Mouse (Mus musculus): ENCODE results near the gene Fam25c.
"Not testable (repeated sequence)": the region's sequence is repeated elsewhere in the genome, so short reads cannot be mapped to it uniquely, and the experiment has no call there.

Gene Fam25c

DNA sequence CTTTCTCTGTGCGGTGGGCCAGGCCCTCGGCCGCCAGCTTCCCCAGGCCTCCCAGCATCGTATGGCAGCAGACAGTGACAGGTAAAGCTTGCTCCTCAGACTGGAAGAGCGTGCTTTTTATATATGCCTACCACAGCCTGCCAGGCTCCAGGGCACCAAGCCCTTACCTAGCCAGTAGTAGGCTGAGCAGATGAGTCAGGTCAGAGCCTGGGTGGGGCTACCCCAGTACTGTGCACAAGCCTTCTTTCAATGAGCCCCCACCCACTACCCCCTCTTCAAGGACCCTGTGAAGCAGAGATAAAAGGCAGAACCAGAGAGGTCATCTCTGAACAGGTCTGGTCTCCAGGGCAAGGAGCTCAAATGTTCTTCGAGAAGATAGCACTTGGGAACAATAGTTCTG, at the start of gene Fam25c:
Gene Fam25c, minus strand, starts transcription at position 133 of the 400 bp plus-strand sequence.
- DNase-seq (ENCODE audit: low spot score) = no peak

DNA sequence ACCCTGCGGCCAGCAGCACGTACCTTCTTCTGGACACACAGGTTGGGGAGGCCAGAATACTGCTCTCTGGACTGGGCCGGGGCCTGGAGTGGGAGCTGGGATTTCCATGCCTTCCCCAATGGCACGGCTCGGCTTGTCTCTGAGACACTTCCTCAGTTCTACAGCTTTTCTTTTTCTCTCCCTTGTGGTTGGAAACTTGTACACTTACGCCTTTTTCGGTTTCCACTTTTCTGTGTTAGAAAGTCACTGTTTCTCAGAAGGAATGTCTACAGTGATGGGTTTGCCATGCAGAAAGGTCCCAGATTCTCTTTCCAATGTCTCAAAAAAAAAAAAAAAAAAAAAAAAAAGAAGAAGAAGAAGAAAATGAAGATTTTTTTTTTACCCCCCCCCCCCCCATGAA, 48.2 kb upstream of the Fam25c start:
- DNase-seq (ENCODE audit: low spot score) = no peak

DNA sequence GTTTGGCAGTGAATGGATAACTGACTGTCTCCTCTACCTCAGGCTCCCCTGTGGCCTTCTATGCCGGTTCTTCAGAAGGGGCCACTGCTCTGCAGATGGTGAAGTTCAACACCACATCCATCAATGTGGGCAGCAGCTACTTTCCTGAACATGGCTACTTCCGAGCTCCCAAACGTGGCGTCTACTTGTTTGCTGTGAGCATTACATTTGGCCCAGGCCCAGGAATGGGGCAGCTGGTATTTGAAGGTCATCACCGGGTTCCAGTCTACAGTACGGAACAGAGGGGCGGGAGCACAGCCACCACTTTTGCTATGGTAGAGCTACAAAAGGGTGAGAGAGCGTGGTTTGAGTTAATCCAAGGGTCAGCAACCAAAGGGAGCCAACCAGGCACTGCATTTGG, 47.6 kb upstream of the Fam25c start:
- no peak for DNase-seq (ENCODE audit: low spot score)

DNA sequence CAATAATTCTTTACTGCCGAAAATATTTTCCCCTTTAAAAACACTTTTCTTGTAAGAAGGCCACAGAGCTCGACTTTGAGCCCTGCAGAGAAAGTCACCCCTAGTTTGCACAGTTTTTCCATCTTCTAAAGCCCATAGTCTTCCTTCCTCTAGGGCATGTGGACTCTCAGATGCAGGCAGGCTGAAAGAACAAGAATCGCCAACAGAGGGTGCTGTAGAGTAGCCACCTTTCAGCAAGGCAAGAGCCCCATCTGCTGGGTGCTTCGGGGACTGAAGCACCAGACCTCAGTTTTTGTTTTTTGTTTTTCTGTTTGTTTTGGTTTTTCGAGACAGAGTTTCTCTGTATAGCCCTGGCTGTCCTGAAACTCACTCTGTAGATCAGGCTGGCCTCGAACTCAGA, 45.9 kb upstream of the Fam25c start:
- peak; percentile 80 for DNase-seq (ENCODE audit: low spot score)

DNA sequence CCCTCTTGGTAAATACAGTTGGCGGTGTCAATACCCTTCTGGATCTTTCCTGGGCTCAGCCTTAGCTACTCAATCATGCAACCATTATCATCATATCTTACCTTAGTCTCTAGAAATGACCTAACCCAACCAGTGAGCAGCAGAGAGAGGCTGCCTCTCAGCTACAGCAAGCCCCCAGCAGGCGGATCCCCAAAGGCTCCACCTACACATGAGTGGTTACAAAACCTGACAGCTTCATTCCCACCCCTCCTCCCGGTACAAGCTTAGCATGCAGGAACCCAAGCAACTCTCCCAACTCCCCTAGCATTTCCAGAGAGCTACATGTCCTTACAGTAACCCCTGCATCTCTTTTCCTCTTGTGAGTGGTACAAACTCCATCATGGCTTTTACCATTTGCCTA, 44.8 kb upstream of the Fam25c start:
- DNase-seq (ENCODE audit: low spot score) = no peak

DNA sequence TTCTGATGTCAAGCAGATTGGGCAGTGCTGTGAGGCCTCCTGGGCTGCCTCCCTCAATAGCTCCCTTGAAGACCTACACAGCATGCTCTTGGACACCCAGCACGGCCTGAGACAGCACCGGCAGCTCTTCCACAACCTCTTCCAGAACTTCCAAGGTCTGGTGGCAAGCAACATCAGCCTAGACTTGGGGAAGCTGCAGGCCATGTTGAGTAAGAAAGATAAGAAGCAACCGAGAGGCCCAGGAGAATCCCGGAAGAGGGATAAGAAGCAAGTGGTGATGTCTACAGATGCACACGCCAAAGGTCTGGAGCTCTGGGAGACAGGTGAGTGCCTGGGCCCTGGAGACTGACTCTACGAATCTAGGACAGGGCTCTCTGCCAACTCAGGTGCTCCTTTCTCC, 44.1 kb upstream of the Fam25c start:
- DNase-seq (ENCODE audit: low spot score) = no peak

DNA sequence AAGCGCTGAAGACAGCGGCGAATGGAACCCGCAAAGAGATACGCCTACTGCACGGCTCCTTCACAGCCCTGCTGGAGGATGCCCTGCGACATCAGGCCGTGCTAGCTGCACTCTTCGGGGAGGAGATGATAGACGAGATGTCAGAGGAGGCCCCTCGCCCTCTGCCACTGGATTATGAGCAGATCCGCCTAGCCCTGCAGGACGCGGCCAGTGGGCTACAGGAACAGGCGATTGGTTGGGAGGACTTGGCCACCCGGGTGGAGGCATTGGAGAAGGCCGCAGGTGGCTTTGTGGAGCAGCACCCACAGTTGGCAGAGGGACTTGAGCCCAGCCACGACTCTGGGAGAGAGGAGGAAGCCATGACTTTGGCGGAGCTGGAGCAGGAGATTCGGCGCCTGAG, 43.7 kb upstream of the Fam25c start:
- DNase-seq (ENCODE audit: low spot score) = no peak

DNA sequence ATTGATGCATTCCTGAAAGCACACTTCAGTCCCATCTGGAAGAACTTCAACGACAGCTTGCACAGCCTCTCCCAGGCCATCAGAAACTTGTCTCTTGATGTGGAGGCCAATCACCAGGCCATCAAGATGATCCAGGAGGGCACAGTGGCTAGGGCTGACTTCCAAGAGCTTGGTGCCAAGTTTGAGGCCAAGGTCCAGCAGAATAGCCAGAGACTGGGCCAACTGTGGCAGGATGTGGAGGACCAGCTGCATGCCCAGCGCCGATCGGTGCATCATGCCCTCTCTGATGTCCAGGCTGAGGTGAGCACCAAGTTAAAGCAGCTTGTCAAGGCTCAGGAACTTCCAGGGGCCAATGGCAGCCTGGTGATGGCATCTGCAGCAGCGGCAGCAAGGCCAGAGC, 42.6 kb upstream of the Fam25c start:
- no peak for DNase-seq (ENCODE audit: low spot score)

DNA sequence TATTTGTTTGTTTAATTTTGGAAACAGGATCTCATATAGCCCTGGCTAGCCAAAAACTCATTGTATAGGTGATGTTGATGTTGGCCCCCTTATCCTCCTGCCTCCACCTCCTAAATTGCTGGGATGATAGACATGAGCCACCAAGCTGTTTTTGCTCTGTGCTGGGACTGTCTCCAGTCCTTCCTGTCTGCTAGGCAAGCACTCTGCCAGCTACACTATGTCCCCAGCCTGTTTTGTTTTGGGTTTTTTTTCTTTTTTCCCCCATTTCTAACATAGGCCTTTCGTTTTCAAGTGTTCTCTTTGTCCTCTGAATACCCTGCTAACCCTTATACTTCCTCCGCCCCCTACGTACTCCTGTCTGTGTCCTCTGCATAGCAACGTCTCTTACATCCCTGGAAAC, 38.1 kb upstream of the Fam25c start:
- no peak for DNase-seq (ENCODE audit: low spot score)

DNA sequence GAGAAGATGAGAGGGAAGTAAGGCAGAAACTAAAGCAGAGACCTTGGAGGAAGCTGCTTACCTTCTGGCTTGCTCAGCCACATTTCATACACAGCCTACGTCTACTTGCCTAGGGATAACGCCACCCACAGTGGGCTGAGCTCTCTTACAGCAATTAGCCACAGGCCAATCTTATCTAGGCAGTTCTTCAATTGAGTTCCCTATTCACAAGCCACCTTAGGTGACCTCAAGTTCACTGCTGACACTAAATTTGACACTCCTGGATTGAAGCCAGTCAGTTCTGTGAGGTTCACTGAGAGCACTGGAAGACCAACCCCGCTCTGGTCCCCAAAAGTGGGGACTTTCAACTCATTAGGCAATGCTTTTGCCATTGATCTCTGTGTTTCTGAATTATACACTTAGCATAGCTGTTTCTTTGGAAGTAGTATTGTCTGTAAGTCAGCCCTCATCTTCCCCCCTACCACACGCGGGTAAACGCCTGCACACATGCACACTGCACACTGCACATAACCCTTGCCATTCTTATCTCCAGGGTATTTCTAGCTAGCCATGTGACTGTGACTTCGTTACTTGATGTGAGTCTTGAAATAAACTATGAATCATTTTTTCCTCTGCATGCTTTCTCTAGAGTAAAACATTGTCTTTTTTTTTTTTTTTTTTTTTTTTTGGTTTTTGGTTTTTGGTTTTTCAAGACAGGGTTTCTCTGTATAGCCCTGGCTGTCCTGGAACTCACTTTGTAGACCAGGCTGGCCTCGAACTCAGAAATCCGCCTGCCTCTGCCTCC, 27.9 kb upstream of the Fam25c start:
- no peak for DNase-seq (ENCODE audit: low spot score)

DNA sequence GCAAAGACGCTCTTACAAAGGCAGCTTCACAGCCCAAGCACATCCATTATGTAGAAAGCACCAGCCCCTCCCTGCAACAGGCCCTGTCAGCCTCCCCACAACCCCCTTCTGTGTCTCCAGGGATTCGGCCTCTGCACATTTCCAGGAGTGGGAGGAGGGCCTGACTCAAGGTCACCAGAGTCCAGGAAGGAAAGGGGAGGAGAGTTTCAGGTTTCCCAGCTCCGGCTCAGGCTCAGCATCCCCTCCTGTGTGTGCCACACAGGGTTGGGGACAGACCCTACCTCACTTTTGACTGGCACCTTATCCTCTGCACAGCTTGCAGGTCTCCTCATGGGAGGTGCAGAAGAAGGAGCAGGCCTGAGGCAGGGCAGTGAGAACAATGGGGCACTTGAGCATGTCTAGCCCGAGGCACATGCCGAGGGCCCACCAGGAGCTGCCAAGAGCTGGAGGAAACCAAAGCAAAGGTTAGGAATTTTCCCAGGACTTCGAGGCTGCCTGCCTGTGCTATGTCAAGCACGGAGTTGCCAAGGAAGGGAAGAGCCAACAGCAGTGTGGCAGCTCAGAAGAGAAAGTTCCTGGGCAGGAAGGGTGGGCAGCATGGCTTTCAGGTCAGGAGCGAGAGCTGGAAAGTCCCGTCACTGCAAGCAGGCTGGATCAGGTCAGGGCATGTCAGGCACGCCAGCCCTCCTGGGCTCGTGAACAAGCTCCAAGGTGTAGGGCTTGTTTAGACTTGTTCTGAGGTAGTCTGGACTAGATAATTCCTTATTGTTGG, 23.5 kb upstream of the Fam25c start:
- DNase-seq (ENCODE audit: low spot score) = peak; percentile 34

DNA sequence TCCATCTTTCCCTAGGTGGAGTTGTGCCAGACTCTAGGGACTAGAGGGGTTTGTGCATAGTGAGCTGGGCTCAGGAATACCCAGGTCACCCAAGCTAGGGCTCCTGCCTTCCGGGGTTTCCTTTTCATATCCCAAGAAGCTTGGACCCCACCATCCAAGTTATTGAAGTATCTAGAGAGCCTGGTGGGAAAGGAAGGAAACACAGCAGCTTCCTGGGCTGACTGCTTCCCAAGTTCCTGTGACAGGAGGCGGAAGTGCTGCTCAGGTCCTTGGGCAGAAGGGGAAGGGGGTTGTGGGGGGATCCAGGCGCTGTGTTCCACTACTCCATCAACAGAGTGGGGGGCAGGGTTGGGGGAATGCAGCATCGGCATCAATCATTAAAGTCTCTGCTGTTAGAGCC, 21.9 kb upstream of the Fam25c start:
- no peak for DNase-seq (ENCODE audit: low spot score)

DNA sequence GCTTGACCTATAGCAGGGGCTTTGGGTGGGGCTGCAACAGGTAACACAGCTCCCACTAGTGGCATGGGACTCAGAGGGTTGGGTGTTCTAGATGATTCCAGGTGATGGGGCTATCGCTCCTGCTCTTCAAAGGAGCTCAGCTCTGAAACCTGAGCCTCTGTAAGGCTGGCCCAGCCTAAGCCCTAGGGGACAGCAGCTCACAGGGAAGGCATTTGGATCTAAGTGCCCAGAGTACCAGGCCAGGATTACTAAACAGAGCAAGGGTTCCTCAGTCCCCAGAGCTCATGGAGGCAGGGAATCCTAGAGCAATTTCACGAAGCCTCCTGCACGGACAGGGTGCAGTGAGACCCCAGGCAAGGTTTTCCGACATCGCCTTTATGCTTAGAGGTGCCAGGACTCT, 20.7 kb upstream of the Fam25c start:
- DNase-seq (ENCODE audit: low spot score) = no peak

DNA sequence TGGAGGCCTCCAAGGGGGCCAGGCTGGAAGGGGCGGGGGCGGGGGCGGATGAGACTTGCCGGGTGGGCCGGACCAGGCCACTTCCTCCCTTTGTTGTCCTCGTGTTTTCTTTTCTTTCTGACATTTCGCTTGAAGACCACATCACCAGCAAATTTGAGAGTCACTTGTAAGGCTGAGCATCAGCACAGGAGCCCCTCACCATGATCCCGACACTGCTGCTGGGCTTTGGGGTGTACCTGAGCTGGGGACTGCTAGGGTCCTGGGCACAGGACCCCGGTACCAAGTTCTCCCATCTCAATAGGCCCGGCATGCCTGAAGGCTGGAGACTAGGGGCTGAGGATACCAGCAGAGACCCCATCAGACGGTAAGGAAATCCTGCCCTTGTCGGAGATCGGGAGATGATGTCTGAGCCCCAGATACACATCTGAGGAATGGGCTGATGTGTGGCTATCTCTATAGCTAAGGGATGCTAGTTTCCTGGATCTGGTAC, 20.2 kb upstream of the Fam25c start, which contains the start of gene Mmrn2:
Gene Mmrn2, plus strand, starts transcription at position 51 of the 490 bp plus-strand sequence.
- DNase-seq (ENCODE audit: low spot score) = no peak

DNA sequence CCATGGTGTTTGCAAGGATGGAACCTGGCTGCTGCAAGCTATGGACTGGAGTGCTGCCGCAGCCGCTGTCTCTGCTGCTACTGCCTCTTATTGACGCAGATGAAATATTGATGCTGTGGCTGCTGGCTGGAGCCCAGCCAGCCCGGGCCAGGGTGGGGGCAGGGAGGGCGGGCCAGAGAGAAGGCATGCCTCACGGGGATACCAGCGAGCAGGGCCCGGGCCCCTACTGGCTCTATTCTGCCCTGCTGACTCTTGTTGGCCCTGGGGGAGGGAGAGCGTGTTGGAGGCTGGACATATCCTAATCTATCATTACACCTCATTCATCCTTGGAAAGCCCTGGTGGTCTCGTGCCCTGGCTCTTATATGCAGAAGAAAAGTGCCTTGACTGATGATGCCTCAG, 19.3 kb upstream of the Fam25c start, which contains the start of gene Sncg:
Gene Sncg, minus strand, starts transcription at position 213 of the 400 bp plus-strand sequence.
- DNase-seq (ENCODE audit: low spot score) = no peak

DNA sequence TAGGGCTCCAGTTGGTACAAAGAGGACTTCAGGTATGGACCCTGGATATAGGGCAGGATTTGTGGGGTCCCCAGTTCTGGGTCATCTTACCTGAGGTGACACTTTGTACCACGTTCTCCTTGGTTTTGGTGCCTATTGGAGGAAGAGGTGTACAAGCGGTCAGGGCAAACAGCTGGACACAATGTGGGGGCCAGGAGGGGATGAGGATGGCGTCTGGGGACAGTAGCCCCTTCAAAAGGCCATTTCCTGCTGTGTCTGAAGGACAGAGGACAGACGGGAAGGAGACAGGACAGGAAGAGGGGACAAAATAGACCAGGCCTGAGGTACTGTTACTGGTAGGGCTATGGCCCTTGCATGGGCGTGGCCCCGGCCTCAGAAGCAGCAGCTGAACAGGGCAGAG, 18.3 kb upstream of the Fam25c start:
- DNase-seq (ENCODE audit: low spot score) = no peak

DNA sequence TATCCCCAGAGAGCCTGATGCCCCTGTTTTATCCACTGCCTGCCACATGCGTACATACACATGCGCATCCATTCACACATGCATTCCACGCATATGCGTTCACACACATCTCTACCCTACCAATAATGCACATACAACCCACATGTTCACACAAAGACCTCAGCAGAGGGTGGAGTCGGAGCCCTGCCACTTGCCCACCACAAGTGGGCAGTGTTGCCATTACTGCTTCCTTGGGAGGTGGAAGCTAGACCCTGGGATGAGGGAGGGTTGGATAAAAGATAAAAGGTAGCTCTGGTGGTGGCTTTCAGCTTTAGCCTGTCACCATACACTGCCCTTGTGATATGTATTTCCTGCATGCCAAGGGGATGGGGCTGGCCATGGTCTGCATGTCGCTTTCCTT, 17.4 kb upstream of the Fam25c start:
- peak; percentile 50 for DNase-seq (ENCODE audit: low spot score)

DNA sequence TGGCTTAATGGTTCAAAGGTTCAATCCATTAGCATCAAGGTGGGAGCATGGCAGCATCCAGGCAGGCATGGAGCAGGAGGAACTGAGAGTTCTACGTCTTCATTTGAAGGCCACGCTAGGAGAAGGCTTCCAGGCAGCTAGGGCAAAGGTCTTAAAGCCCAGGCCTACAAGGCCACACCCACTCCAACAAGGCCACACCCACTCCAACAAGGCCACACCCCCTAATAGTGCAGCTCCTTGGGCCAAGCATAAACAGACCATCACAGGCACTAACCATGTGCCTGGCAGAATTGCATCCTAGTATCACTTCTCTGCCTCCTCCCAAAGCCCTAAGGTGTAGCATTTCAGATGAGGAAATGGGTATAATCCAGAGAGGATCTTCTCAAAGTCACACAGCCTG, 16.5 kb upstream of the Fam25c start:
- no peak for DNase-seq (ENCODE audit: low spot score)

DNA sequence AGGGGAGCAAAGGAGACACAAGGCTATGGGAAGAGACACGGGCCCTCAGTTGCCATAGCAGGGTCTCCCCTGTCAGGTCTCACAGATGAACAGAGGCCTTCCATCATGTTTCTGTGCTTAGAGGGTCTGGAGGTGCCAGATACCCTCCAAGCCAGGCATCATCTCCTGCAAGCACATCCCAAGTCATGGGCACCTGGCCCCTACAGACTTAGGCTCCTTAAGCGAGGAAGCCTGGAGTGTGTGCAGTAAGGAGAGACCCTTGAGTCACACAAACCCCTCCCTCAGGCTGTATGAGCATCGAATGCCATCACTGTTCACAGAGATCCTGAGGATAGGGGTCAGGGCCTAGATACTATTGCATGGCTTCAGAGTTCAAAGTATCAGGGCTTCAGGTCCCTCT, 15.7 kb upstream of the Fam25c start:
- DNase-seq (ENCODE audit: low spot score) = no peak

DNA sequence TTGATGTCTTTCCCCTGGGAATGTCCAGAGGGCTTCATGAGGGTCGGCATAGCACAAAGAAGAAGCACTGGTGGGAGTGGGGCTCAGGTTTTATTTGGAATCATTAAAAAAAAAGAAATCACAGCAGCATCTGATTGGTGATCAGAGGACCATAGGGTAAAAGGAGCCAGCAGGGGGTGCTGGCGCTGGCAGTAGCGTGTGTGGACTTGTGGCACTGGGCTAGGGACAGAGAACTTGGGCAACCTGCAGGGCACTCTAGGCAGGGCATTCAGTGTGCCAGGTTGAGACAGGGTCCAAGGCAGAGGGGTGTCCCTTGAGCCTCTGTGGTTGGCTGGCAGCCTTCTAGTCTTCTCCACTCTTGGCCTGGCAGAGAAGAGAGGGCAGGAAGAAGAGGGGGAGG, 15.0 kb upstream of the Fam25c start:
- DNase-seq (ENCODE audit: low spot score) = no peak

DNA sequence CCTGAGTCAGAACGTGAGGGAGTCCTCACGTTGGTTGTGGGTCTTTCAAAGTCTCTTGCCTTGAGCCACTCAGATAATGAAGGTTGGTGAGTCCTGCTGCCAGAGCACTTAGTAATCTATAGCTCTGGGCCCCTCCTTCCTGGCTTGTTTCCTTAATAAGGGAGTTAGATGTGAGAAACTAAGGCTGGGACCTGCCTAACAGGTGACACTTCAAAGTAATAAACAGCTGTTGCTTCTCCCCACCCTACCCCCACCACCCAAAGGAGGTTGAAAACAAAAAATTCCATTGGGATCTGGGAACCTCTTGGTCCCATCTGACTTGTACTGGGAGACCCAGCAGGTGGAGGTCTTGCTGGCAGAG, 9.9 kb upstream of the Fam25c start:
- DNase-seq (ENCODE audit: low spot score) = no peak

DNA sequence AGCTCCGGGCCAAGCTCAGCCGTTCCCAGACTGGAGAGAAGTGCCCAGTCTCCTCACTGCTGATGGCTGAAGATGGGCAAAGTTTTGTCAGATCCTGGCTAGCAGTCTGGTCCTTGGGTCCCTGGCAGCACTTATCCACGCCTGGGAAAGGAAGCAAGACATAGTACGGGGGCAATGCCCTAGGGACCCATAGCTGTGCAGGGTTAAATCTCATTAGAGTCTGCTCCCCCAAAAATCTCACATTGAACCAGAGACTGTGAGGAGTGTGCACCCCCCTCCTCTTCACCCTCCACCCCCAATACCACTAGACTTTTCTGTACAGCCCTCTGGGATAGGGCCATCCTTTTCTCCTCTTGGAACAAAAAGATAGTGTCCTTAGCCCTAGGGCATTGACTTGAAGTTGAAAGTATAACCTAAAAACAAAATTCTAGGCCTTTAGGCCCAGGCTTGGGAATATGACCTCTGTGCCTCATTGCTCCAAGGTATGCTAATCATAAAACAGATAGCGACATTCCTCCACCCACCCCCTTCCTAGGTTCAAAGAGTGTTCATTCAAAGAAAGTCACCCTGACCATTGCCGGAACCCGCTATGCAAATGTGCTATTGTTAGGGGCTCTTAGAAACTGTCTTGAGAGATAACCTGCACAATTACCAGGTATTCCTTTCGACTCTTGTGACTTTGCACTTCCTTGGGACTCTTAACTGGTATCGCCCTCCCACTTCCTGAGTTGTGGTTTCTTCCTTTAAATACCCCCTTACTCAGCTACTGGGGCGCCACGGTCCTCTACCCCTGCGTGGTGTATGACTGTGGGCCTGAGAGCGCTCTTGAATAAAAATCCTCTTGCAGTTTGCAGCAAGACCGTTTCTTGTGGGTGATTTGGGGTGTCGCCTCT, 9.3 kb upstream of the Fam25c start:
- DNase-seq (ENCODE audit: low spot score) = not testable (repeated sequence)
